Mouse (Mus musculus): ENCODE results near the gene Eid2. TPM values are rescaled to one million over a fixed set of nuclear protein-coding genes. Genes with fewer than 3 reads are reported as not detected.
A peak's percentile ranks its signal among the peaks of the same experiment; 100 is the strongest.

Gene Eid2
- polyA plus RNA-seq, 1 experiment from 2014 or later, result 4.3 TPM

DNA sequence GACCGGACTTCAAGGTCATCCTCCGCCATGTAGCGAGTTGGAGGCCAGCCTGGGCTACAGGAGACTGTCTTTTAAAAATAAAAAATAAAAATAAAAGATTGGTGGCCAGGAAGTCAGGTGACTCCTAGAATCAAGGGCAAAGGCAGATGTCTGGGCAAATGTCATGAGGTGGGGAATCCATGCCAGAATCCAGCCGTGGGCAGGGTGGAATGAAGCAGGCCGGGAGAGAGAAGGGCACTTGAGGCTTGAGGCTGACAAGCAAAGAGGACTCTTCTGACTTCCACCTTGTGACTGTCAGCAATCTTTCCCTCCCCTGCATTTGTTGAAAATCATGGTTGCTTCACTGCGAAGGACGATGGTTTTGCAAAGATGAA is 10.6 kb downstream of the Eid2 start:
- Histone ChIP-seq H3K9ac (ENCODE audit: low read depth, low read length) (peak overlapping the region; percentile 89), H3K4me3 (ENCODE audit: low read depth, low read length) (peak overlapping the region; percentile 67), H3K27me3 (ENCODE audit: control insufficient read depth, insufficient read depth, low read depth, low read length) (no peaks in the 10 kb centered on the region), H3K4me2 (ENCODE audit: low read length) (peak overlapping the region; percentile 60), H3K9me3 (replicated peaks; ENCODE audit: control insufficient read depth, low read length, poor library complexity, severe bottlenecking) (no peaks in the 10 kb centered on the region), H3K27ac (ENCODE audit: low read length) (peak overlapping the region; percentile 85), H3K4me1 (ENCODE audit: control insufficient read depth, insufficient read depth, low read length) (peaks cover 13% of the 10 kb centered on the region), H3K36me3 (ENCODE audit: control insufficient read depth, insufficient read depth, low read length) (peaks cover 4% of the 10 kb centered on the region)
- peak; percentile 6; the same call in 1 of the 2 replicates for ATAC-seq
- 86% methylated on average over 7 of the region's 7 CpGs for WGBS

DNA sequence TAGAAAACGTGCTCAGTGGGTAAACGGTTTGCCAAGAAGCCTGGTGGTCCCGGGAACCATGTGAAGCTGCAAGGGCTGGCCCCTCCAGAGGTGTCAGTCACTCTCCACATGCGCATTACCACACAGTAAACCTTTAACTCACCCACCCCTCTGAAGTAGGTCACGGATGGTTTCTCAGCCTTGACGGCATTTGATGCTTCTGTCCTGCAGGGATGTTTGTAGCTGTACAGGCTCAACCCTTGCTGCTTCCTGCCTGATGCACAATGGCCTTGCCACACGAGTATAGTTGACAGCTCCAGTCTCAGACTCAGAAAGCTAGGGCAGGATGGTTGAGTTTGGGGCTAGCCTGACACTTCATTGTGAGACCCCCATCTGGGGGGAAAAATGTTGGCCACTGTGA is 12.9 kb downstream of the Eid2 start:
- ATAC-seq, result no peak
- Histone ChIP-seq H3K4me2 (ENCODE audit: low read length) (no peak overlapping the region), H3K9me3 (replicated peaks; ENCODE audit: control insufficient read depth, low read length, poor library complexity, severe bottlenecking) (no peaks in the 10 kb centered on the region), H3K27ac (ENCODE audit: low read length) (no peak overlapping the region), H3K4me1 (ENCODE audit: control insufficient read depth, insufficient read depth, low read length) (peaks cover 13% of the 10 kb centered on the region), H3K27me3 (ENCODE audit: control insufficient read depth, insufficient read depth, low read depth, low read length) (no peaks in the 10 kb centered on the region), H3K4me3 (ENCODE audit: low read depth, low read length) (no peak overlapping the region), H3K36me3 (ENCODE audit: control insufficient read depth, insufficient read depth, low read length) (peaks cover 4% of the 10 kb centered on the region), H3K9ac (ENCODE audit: low read depth, low read length) (no peak overlapping the region)
- WGBS, result 81% methylated on average over 7 of the region's 7 CpGs

DNA sequence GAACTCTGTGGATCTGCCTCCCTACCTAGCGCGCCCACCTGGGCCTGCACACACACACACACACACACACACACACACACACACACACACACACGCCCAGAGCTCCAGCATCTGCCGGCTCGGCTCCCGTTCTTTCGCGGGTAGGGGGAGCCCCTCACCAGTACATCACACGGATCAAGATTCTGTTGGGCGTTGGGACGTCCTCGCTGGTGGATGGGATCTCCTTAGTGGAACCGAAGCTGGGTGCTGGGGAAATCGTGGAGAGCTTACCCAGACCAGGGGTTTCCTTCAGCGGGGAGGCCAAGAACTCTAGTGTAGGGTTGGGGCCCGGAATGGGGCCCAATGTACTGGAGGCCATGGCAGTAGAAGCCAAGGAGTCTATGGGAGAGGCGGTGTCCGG is 22.5 kb downstream of the Eid2 start:
- 0% methylated on average over 15 of the region's 18 CpGs for WGBS
- H3K27me3 ChIP-seq (ENCODE audit: control insufficient read depth, insufficient read depth, low read depth, low read length), result peaks cover 20% of the 10 kb centered on the region
- no peak; the same call in 1 of the 2 replicates for ATAC-seq

DNA sequence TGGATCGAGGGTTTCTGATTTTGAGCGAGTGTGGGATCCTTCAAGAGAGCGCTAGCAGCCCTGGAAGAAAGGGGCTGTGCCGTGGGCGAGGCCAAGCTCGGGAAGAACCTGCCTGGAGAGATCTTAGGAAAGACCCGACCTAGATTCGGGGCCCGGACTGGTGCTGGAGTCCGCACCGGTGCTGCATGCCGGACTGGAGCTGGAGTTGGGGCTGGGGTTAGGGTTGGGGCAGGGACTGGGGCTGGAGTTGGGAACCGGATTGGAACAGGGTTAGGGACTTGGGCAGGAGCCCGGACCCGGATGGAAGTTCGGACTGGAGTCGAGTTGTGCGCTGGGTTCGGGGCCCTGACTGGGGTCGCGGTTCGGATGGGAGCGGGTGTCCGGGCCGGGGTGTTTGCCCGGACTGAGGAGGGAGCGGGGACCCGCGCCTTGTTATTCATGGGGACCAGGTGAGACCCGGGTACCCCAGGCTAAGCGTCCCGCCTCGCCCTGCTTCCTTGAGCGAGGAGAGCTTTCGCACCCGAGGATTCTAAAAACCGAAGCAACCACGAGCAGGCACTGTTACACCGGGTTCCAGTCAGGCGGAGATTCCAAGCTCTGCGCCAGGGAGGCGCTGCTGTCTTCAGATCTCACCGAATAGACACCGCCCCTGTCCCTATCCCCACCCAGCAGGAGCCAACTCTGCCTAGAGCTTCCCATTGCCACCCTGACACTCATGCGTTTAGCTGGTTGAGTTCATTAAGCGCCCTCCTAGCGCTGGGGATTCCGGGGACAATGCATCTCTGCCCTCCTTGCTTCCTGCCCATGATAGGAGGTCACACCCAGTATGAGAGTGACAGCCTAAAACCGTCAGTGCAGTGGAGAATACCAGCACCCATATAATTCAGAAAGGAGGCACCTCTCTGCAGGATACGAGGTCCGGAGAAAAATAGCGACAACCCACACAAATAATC is 23.2 kb downstream of the Eid2 start, which contains the start of gene Selenov:
TSS of gene Selenov (minus strand) at position 549 of the 953 bp plus-strand sequence.
- 2% methylated on average over 52 of the region's 52 CpGs for WGBS
- no peaks in the 10 kb centered on the region for H3K9me3 ChIP-seq (replicated peaks; ENCODE audit: control insufficient read depth, low read length, poor library complexity, severe bottlenecking)
- no peaks in the 10 kb centered on the region for H3K36me3 ChIP-seq (ENCODE audit: control insufficient read depth, insufficient read depth, low read length)
- peaks cover 6% of the 10 kb centered on the region; the same call in 1 of the 2 replicates for H3K4me1 ChIP-seq (ENCODE audit: control insufficient read depth, insufficient read depth, low read length)
- no peak within 1 kb of the TSS for H3K27ac ChIP-seq (ENCODE audit: low read length)
- peak within 1 kb of the TSS; percentile 22 for H3K4me3 ChIP-seq (ENCODE audit: low read depth, low read length)
- H3K4me2 ChIP-seq (ENCODE audit: low read length), result peak within 1 kb of the TSS; percentile 59
- H3K27me3 ChIP-seq (ENCODE audit: control insufficient read depth, insufficient read depth, low read depth, low read length), result peaks cover 20% of the 10 kb centered on the region
- H3K9ac ChIP-seq (ENCODE audit: low read depth, low read length), result peak within 1 kb of the TSS; percentile 44; the same call in 1 of the 2 replicates
- 0 out of 2 replicates have a peak, but pooled peaks have one; percentile 22 for ATAC-seq

More for the DNA sequence above, 22.5 kb downstream of the Eid2 start:
- Histone ChIP-seq H3K9me3 (replicated peaks; ENCODE audit: control insufficient read depth, low read length, poor library complexity, severe bottlenecking) (no peaks in the 10 kb centered on the region), H3K9ac (ENCODE audit: low read depth, low read length) (peak overlapping the region; percentile 44; the same call in 1 of the 2 replicates), H3K4me1 (ENCODE audit: control insufficient read depth, insufficient read depth, low read length) (peaks cover 5% of the 10 kb centered on the region; the same call in 1 of the 2 replicates), H3K4me3 (ENCODE audit: low read depth, low read length) (peak overlapping the region; percentile 22), H3K27ac (ENCODE audit: low read length) (no peak overlapping the region), H3K36me3 (ENCODE audit: control insufficient read depth, insufficient read depth, low read length) (no peaks in the 10 kb centered on the region), H3K4me2 (ENCODE audit: low read length) (peak overlapping the region; percentile 59)

DNA sequence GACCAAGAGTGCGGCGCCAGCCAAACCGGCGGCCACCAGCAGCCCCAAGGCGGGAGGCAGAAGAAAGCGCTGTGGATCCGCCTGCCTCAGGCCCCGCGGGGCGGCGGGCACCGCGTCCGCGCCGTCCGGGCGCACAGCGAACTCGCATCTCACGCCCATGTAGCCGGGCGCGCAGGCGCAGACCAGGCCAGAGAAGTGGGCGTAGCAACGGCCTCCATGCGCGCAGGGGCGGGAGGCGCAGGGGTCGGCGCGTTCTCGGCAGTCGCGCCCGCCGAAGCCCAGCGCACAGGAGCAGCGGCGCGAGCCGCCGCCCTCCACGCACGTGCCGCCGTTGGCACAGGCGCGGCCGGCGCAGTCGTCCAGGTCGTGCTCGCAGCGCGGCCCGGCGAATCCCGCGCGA is 26.8 kb downstream of the Eid2 start:
- peak overlapping the region; percentile 77 for H3K4me2 ChIP-seq (ENCODE audit: low read length)
- peak overlapping the region; percentile 57 for H3K4me3 ChIP-seq (ENCODE audit: low read depth, low read length)
- peaks cover 9% of the 10 kb centered on the region for H3K27me3 ChIP-seq (ENCODE audit: control insufficient read depth, insufficient read depth, low read depth, low read length)
- H3K36me3 ChIP-seq (ENCODE audit: control insufficient read depth, insufficient read depth, low read length), result no peaks in the 10 kb centered on the region
- WGBS, result under 1% methylated on average over 41 of the region's 63 CpGs
- H3K4me1 ChIP-seq (ENCODE audit: control insufficient read depth, insufficient read depth, low read length), result peaks cover 12% of the 10 kb centered on the region
- H3K9me3 ChIP-seq (replicated peaks; ENCODE audit: control insufficient read depth, low read length, poor library complexity, severe bottlenecking), result no peaks in the 10 kb centered on the region
- H3K27ac ChIP-seq (ENCODE audit: low read length), result peak overlapping the region; percentile 40; the same call in 1 of the 2 replicates
- ATAC-seq, result peak; percentile 82
- H3K9ac ChIP-seq (ENCODE audit: low read depth, low read length), result peak overlapping the region; percentile 76

DNA sequence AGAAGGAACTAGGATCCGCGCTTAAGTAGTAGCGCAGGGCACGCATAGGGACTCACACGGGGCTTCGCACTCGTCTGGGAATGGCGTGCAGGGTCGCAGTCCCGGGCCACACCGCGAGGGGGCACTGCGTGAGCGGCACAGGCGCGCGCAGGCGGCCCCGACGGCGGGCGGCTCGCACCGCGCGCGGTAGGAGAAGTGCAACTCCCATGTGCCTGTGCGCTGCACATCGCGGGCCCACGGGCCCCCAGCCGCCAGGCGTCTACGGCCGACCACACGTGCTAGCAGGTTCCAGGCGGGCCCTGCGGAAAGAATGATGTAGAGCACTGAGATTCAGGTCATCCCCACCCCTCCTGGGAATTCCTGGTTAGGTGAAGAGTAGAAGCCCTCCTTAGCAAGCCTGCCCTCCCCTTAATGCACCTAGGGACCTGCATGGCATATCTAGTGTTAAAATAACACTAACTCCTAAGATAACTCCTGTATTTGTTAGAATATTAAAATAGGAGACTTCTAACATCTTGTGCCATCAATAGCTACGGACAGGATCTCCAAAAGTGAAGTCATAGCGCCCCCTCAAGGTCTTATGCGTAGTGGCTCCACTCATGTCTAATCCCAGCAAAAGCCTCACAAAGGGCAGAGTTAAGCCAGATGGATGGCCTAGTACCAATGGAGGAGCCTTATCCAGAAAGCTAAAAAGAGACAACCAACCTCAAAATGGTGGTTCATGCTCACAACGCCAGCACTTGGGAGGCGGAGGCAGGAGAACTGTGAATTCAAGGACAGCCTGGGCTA is 31.4 kb downstream of the Eid2 start:
- Histone ChIP-seq H3K4me3 (ENCODE audit: low read depth, low read length) (peak overlapping the region; percentile 16), H3K9ac (ENCODE audit: low read depth, low read length) (peak overlapping the region; percentile 13), H3K4me1 (ENCODE audit: control insufficient read depth, insufficient read depth, low read length) (peaks cover 26% of the 10 kb centered on the region), H3K27me3 (ENCODE audit: control insufficient read depth, insufficient read depth, low read depth, low read length) (peaks cover 3% of the 10 kb centered on the region), H3K4me2 (ENCODE audit: low read length) (peak overlapping the region; percentile 46), H3K36me3 (ENCODE audit: control insufficient read depth, insufficient read depth, low read length) (no peaks in the 10 kb centered on the region), H3K27ac (ENCODE audit: low read length) (no peak overlapping the region), H3K9me3 (replicated peaks; ENCODE audit: control insufficient read depth, low read length, poor library complexity, severe bottlenecking) (no peaks in the 10 kb centered on the region)
- WGBS, result 6% methylated on average over 41 of the region's 43 CpGs
- ATAC-seq, result no peak; the same call in 1 of the 2 replicates

DNA sequence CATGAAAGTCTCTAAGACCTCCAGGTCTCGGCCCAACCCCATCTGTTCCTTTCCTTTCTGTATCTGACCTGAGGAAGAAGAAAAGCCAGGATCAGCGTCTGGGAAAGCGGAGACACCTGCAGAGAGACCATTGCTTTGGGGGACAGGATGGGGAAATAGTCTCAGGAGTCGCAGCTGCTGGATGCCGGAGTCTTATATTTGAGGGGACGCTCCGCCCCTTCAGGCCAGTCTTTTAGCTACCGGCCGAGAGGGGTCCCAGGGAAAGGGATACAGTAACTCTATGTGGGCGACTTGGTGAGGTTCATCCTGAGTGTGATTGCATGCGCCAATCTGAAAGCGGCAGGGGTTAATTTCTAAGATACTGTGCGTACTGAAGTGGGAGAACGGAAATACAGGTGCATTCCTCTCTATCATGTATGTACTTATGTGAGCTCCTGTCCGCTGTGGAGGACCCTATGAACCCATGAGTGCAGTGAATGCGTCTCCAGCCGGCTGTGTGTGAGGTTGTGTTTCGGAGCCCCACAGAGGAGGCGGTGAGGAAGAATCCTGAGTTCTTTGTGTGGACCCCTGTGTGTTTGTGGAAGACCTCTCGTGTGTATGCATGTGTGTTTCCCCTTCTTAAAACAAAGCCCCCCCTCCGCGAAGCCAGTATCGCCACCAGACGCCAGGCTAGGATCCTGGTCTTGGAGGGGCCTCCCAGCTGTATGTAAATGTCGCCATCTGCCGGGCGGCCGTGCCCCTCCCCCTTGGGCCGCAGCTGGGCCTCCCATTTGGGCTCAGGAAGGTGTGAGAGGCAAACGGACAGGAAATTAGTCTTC is 34.1 kb downstream of the Eid2 start, which contains the start of gene Dll3:
TSS of gene Dll3 (minus strand) at position 623 of the 818 bp plus-strand sequence.
- Histone ChIP-seq H3K4me1 (ENCODE audit: control insufficient read depth, insufficient read depth, low read length) (peaks cover 23% of the 10 kb centered on the region), H3K27me3 (ENCODE audit: control insufficient read depth, insufficient read depth, low read depth, low read length) (peaks cover 3% of the 10 kb centered on the region), H3K4me2 (ENCODE audit: low read length) (peak within 1 kb of the TSS; percentile 76), H3K4me3 (ENCODE audit: low read depth, low read length) (peak within 1 kb of the TSS; percentile 46), H3K9me3 (replicated peaks; ENCODE audit: control insufficient read depth, low read length, poor library complexity, severe bottlenecking) (no peaks in the 10 kb centered on the region), H3K27ac (ENCODE audit: low read length) (peak within 1 kb of the TSS; percentile 61), H3K9ac (ENCODE audit: low read depth, low read length) (peak within 1 kb of the TSS; percentile 72), H3K36me3 (ENCODE audit: control insufficient read depth, insufficient read depth, low read length) (peaks cover 16% of the 10 kb centered on the region)
- ATAC-seq, result peak; percentile 63
- 1% methylated on average over 30 of the region's 30 CpGs for WGBS

DNA sequence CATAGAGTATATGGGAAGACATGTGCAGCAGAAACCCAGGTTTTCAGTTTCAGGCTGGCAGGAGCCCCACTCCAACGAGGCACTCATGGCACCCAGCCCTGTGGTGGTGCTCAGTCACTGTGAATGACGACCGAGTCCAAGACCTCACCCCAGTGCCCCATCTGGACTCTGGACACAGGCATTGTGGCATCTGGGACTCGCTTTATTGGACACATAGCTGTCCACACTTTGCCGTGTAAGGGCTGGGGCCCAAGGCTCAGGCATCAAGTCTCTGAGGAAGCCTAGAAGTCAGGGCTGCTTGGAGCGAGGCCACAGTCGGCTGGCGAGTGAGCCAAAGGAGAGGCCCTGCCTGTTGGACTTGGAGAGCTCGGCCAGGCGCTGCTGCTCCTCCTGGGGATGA is 38.0 kb downstream of the Eid2 start:
- no peak for ATAC-seq
- Histone ChIP-seq H3K9ac (ENCODE audit: low read depth, low read length) (no peak overlapping the region), H3K27ac (ENCODE audit: low read length) (no peak overlapping the region), H3K9me3 (replicated peaks; ENCODE audit: control insufficient read depth, low read length, poor library complexity, severe bottlenecking) (no peaks in the 10 kb centered on the region), H3K4me3 (ENCODE audit: low read depth, low read length) (no peak overlapping the region), H3K36me3 (ENCODE audit: control insufficient read depth, insufficient read depth, low read length) (peaks cover 31% of the 10 kb centered on the region), H3K4me2 (ENCODE audit: low read length) (no peak overlapping the region), H3K4me1 (ENCODE audit: control insufficient read depth, insufficient read depth, low read length) (peaks cover 19% of the 10 kb centered on the region), H3K27me3 (ENCODE audit: control insufficient read depth, insufficient read depth, low read depth, low read length) (no peaks in the 10 kb centered on the region)
- 93% methylated on average over 10 of the region's 10 CpGs for WGBS

Measured in midbrain, embryonic 16.5 days (tissue).